Mouse (Mus musculus) olfactory bulb, adult 2 months (tissue): ENCODE data around the gene Sec1.

Experiments used
- CTCF ChIP-seq: fragments of 200-500 bp; IDR thresholded peaks from 2 replicates; pipeline ENCODE4 v1.5.1; 2012; ENCODE audit warnings: low read depth, mild to moderate bottlenecking, low read length, moderate library complexity; ENCODE audit not compliant: insufficient read depth
- POLR2A ChIP-seq: fragments of 200-500 bp; IDR thresholded peaks from 2 replicates; pipeline ENCODE4 v1.6.1; 2012; ENCODE audit warnings: mild to moderate bottlenecking, low read depth, low read length, moderate library complexity; ENCODE audit not compliant: insufficient read depth

DNA sequence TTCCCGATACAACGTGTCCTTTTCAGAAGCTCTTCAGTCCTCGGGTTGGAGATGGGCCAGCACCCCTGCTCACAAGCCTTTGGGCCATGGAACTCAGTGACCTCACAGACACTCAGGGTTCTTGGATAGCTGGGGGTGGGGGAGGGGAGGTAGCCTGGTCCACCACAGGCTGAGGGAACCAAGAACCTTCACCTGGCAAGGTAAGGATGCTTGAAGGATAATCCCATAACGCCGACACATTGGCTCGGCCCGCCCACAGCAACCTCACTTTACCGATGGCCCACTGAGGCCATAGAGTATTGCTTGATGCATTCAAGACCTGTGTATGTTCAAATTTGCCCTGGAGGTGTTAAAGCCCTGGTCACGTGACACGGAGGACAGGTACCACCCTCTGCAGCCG lies 31.5 kb upstream of the Sec1 start, which contains the start of gene Spaca4:
- TF ChIP-seq POLR2A (no peak), CTCF (no peak)
